Mouse (Mus musculus) CH12F3 (cell line): ENCODE data around the gene Hnf4a.

Experiments
- in situ Hi-C: fragments of 300-500 bp; cut with MboI; formaldehyde crosslinking; loops from 2 replicates; pipeline ENCODE4 v1.14.3; 2020; ENCODE audit warnings: low sequenced_read_pairs

Gene Hnf4a

DNA sequence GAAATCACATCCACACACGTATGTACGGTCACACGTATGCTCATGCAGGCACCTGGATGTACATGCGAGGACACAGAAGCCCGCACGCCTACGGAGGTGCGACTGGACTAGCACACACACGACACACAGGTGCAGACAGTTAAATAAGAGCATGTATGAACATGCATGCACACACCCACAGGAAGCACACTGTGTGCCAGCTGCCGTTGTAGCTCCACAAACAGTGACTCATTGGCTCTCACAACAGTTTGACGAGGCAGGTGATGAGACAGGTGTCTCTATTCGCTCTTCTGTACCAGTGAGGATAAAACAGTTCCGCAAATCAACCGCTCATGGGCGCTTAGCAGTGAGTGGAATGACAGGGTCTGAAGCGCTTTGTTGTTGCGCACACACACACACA is 16.0 kb upstream of the Hnf4a start:
- in situ Hi-C loops = no loop called here

DNA sequence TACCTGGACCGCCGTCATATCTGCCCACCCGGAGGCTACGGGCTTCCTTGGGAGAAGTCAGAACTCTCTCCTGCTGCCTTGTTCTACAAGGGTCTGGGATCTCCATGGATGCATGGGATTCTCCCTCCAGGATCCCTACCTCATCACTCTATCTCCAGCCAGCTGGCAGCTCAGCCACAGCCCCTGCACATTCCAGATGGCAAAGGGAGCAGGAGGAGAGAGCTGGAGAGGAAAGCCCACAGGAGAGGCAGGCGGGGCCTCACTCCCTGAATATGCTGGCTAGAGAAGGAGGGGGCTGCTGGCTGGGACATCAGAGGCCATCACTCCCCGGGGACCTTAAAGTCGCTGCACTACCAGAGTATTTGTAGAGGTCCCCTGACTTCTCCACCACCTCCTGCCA is 15.3 kb upstream of the Hnf4a start:
- in situ Hi-C loops = no loop called here

DNA sequence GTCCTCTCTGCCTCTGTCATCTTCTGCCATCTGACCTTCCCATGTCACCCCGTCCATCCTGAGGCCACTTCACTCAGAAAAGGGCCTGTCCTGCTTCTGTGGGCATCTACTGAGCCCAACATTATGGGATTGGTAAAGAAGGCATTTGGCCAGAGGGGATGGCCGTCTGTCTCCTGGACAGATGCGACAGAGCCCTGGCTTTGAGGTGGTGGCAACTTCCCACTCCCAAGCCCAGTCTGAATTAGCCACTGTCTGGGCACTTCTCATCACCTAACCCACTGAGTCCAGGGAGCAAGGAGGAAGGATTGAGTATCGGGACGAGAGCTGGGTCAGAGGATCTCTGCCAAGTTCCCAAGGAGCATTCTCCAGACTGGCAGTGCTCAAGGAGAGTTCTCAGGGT is 14.6 kb upstream of the Hnf4a start, which contains the start of gene R3hdml:
R3hdml (plus strand) TSS at position 301 of the 400 bp plus-strand sequence.
- in situ Hi-C loops = no loop called here

DNA sequence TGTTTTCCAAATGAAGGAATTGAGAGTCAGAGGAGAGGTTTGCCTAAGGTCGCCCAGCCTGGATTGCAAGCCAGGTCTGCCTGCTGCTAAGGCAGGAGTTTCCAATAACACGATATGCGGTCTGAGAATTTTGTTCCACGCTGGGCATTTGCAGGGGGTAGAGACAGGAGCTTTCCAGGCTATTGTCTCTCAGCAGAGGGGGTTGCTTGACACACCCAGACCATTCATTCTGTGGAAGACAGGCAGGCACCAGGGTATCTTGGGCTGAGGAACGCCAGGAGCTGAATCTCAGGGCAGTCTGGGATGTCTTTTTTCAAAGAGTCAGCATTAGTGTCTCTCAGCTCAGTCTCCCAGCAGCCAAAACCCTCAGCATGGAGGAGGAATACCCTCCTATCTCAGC is 13.6 kb upstream of the Hnf4a start:
- in situ Hi-C loops = no loop called here

DNA sequence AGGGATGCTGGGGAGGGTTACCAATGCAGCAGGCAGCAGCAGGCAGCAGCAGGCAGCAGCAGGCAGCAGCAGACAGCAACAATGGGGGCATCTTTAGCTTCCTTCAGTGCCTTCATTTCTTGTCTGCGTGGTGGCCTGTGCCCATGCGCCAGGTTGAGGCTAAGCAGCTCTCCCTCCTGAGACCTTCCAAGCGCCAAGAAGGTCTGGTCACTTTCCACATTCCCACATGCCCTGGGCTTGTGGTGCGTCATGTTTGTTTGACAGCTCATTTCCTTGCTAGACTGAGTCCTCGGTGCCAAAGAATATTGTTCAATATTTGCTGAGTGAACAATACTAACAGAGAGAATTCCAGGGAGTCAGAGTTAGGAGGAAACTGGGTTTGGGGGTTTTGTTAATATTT is 12.6 kb upstream of the Hnf4a start:
- in situ Hi-C loops = no loop called here

DNA sequence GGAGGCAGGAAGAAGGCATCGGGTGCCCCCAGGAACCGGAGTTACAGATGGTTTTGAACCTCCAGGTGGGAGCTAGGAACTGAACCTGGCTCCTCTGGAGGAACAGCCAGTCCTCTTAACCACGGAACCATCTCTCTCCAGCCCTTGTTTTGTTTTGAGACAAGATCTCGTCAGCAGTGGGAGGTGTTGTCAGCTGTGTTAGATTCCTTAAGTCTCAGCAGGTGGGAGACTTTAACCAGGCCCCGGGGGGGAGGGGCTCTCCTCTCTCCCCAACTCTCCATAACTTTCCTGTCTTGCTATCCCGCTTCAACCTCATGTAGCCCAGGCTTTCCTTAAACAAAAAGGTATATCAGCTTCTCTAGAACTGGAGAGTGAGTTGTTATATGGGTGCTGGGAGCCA is 12.2 kb upstream of the Hnf4a start:
- in situ Hi-C loops = no loop called here

DNA sequence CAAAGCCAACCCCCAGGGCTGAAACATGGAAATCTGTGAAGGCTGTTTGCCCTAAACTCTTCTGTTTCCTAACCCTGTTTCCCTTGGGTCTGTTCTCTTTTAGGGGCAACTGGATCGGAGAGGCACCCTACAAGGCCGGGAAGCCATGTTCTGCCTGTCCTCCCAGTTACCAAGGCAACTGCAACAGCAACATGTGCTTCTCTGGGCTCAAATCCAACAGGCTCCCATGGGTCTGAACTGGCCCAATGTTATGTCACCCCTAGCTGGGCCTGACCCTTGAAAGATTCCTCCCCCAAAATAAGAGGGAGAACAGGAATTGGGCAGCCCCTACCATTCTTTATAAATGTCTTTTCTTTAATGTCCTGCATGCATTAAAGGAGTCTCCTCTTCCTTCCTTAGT is 4.4 kb upstream of the Hnf4a start:
- in situ Hi-C loops = no loop called here

DNA sequence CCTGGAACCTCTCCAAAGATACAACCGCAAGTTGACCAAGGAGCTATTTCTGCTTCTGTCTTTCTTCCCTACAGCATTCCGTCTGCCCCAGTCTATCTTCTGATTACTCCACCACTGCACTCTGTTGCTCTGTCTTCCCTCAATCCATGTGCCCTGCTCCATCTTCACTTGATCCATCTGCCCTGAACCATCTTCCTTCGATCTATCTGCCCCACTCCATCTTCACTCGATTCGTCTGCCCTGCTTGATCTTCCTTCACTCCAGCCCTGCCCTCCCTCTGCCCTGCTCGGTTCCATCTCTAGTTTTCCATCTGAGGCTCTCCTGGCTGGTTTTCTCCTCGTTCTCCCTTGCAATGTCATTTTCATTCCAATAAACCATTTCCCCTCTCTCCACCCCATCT is 3.4 kb upstream of the Hnf4a start:
- in situ Hi-C loops = no loop called here

DNA sequence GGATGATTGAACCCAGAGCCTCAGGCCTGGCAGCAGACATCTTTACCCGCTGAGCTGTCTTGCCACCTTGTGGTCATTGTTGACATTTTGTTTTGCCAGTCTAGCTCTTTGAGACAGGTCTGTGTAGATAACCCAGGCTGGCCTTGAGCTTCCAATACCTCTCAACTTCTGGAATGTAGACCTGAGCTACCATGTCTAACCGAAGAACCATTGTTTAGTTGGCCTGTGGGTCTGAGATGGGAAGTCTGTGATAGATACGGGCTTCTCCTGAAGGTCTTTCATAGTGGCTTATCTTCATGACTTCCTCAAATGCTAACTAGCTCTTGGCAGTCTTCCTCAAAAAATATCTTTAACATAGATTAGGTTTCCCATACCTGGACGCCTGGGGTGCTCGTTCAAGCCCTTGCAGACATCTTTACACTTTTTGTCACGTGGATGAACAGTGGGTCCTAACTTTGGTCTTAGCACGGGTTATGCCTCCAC is 19.2 kb downstream of the Hnf4a start:
- in situ Hi-C loops = no loop called here

DNA sequence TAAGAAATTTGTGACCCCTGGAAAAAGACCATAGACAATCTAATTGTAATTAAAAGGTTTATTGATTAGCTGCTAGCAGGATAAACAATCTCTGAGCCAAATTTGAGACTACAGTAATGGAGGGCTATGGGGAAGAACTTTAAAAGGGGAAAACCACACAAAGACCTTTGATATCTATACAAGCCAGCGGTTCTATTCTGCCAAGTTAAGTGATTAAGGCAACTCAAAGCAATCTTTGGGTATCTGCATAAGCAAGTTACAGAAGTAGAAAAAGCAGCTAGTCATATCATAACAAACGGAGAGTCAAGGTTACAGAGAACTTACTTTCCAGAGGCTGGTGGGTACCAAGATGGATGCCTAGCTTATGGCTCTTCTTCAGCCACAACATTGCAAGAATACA is 20.9 kb downstream of the Hnf4a start:
- in situ Hi-C loops = no loop called here

DNA sequence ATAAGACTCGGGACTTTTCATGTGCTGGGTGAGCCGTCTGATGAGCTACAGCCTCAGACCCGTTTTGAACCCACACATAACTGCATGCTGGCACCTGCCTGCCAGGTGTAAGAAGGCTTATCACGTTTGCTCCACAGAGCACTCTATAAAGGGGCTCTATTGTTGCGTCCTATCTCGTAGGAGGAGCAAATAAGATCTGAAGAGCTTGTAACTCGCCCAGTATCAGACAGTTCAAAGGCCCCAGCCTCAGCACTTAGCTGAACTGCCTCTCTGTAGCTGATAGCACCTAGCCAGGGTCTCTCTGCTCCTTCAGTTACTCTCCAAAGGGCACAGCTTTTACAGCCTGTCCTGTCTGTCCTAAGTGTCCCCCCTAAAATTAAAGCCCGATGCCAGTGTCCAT is 23.8 kb downstream of the Hnf4a start:
- in situ Hi-C loops = no loop called here

DNA sequence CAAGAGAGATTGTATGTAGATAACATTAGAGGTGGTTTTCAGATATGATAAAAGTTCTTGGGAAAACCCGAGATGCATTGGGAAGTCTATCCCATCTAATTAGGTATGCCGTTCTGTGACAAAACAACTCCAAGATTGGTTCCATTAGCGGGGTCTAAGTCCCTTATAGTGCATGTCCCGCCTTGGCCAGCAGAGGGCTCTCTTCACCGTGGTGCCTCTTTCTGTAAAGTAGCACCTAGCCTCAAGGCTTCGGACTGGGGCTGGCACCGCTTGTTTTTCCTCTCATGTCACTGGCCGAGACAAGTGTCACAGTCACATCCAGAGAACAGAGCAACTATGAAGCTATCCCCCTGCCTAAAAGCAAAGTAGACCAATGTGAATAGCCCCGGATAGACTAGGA is 25.3 kb downstream of the Hnf4a start:
- in situ Hi-C loops = no loop called here

DNA sequence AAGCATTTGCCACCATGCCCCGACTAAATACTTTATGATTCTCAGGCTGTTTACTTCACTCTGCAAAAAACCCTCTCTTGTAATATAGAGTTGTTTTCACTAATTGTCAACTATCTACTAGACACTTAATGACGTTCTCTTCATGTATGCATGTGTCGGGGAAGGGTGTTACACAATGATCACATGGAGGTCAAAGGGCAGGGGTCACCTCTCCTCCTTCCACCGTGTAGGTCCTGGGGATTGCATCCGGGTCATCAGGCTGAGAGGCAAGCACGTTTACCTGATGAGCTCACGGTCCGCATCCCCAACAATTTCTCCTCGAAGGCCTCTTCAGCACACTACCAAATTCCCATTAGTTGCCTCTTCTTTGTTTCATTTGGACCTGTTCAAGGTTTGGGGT is 26.6 kb downstream of the Hnf4a start:
- in situ Hi-C loops = no loop called here

DNA sequence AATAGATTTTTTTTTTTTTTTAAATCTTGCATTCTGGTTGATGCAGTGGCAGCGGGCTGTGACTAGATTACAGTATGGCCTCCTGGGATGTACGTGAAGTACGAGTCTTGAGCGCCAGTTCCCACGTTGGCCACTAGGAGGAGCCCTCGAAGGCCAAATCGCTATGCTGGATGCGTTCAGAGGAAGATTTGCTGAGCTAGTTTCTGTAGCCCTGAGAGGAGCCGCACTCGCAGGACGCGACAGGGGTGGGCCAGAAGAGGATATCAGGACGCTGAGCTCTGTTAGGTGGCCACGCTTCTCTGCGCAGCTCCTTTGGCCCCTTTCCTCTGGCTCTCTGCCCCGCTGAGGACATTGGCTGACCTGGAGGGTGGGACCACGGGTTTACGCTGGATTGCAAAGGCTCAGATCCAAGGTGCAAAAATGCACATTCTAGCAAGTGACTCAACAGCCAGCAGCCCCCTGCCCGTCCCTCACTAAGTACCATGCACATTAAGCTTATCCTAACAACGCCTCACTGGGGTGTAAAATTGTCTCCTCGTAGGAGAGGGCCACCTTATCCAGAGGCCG is 28.4 kb downstream of the Hnf4a start:
- in situ Hi-C loops = no loop called here

DNA sequence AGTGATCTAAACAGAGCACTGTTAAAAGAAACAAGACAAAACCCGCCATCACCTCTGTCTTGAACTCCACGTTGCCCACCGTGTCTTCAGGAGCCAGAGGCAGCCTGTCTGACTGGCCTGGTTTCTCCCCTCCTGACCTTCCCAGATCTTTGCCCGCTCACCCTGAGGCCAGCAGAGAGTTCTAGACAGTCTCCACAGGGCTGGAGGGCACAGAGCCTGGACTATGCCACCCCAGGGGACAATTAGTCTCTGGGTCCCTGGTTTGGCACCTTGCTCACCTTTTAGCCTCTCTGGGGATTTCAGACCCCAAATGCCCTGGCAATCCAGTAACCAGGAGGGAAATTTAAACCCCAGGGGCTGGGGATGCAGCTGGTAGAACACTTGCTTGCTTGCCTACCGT is 30.8 kb downstream of the Hnf4a start:
- in situ Hi-C loops = no loop called here

DNA sequence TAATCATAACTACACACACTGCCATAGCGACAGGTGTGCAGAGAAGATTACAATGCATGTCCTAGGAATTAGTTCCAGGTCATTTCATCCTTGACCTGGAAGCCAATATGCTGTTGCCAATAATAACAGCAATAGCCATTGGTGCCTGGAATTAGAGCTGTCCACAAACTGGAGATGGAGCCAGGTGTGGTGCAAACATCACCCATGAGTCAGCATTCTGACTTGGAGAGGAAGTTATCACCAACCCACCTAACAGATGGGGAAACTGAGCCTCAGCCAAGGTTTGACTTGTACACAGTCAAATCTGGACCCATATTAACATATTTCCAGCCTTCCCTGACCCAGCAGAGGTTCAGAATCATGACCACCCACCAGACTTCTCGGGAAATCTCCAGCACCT is 31.8 kb downstream of the Hnf4a start:
- in situ Hi-C loops = no loop called here

DNA sequence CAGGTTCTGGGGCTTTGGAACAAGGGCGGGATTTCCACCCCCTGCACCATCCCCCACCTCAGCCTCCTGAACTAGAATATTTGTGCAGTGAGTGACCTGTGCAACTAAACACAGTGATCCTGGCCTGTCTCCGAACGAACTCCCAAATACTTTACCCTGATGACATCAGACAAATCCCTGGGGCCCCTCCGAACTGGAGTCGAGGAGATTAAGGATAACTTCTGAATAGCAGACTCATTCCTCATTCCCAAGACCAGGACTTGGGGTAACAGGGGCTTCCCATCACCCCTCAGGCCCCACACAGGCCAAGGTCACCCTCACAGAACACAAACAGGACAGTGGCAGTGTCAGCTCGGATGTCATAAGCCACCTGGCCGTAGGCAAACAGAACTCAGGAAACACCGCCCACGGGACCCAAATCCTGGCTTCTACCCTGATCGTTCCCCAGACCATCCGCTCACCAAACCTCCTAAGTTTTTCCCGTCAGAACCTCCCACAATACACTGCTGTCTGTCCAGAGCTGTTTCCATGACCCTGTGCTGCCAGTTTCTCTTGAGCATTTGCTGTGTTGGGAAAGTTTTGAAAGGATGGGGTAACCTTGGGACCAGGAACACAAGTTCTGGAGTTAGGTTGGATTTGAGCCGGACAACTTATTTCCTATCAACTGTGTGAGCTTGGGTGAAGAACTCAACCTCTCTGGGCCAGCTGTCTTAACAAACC is 32.9 kb downstream of the Hnf4a start:
- in situ Hi-C loops = no loop called here

DNA sequence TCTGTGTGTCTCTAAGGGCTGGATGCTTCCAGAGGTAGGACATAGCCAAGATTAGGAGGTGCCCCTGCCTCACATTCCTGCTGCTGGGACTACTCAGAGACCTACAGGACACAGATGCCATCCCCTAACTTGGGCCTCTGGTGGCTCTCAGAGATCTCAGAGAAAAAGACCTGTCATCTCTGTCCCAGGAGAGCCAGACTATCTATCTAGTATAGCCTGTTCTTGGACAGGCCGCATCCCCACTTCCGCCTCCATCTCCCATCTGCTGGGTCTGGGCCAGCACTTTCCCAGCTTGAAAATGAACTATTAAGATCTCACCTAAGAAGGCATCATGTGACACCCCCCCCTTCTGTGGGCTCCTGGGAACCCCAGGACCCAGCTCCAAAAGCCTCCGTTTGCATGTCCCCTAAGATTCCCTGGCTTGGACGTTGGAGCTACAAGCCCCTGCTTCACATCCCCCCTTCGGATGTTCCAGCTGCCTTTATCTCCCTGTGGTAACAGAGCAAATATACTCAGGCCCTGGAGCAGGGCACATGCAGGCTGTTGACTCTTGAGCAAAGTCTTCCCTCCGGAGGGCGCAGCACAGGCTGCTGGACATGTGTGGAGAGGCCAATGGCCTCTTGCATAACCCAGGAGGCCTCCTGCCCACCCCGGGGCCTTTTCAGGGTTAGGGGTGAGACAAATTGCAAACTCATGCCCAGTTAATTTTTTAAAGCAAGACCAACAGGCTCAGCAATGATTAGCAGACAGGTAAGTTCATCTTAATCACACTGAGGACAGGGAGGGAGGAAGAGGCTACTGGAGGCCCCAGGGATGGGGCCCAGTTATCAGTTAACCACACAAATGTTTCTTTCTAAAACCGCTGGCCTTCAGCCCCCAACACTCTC is 33.9 kb downstream of the Hnf4a start:
- in situ Hi-C loops = no loop called here

DNA sequence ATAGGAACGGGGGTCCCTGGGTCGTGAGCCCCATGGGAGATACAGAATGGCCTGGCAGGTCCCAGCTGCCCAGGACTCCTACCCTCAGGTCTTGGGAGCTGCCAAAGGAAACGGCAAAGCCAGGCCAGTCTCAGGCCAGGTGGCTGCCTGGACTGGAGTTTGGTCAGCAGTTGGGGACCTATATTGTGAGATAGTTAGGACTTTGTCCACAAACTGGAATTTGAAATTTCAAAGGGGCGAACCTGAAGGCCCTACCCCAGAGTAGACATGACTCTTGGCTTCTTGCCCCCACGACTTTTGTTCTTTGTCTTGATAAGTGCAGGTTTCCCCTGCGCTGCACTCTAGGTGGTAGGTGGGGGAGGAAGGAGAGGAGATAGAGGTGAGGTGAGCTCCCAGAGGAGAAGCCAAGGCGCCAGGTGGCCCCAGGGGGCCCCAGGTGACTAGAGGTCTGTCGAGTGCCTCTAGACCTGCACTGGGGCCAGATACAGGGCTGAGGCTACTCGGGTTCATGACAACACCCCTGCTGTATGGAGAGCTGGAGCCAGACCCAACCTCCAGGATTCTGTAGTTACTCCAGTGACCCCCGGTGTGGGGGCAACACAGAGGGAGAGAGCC is 35.1 kb downstream of the Hnf4a start:
- in situ Hi-C loops = no loop called here

DNA sequence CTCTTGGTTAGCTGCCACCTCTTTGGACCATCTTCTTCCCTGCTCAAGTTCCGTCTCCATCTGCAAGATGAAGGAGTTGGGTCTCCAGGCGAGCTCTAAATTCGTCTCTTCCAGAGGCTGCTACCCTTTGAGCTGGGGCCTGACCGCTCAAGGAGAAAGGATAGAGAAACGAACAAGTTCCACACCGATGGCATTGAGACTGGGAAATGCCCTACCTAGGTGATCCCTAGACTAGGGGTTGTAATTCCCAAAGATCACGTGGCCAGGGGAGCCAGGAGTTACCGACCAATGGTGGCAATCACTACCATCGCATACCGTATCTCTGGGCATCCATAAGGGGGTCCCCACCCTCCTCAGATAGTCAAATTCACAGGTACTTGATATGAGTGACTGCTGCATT is 36.1 kb downstream of the Hnf4a start:
- in situ Hi-C loops = no loop called here

DNA sequence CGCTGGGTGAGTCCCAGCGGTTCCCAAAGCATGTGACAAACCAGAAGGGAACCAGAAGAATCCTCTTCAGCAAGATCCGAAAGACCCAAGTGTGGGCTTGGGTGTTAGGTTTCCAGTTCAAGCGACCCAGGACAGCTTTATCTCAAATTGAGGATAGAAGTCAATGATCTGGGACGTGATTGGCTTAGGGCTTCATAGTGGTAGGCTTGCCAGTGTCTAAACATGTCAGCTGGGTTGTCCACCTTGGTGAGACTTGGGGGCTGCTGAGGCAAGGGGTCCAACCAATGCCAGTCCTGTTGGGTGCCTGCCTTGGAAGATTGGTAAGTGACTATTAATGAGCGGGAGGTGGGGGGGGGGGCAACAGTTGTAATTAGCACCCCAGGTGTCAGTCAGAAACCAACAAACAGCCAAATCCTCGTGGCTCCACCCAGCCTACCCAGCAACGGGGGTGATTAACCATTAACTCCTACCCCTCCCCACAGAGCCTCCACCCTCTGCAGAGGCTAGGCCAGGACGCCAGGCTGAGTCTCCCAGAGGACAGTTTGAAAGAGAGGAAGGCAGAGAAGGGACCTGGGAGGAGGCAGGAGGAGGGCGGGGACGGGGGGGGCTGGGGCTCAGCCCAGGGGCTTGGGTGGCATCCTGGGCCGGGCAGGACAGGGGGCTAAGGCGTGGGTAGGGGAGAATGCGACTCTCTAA is 40.2 kb downstream of the Hnf4a start:
- in situ Hi-C loops = no loop called here
